Mouse (Mus musculus) induced T-regulatory cell, adult 2 months (primary cell): Measurements from ENCODE around the gene Rnls.
"Not testable (repeated sequence)": the region's sequence is repeated elsewhere in the genome, so short reads cannot be mapped to it uniquely, and the experiment has no call there.

Source experiments
- DNase-seq: peaks from one replicate; pipeline ENCODE4 v3.0.0-alpha.2; 2012; ENCODE audit warnings: low read depth

Rnls gene

GRCm38 (mm10) chr19:33391651-33392382 is at the start of gene Rnls:
Gene Rnls (minus strand): TSS chr19:33392295.
- peak; percentile 86 for DNase-seq

DNA sequence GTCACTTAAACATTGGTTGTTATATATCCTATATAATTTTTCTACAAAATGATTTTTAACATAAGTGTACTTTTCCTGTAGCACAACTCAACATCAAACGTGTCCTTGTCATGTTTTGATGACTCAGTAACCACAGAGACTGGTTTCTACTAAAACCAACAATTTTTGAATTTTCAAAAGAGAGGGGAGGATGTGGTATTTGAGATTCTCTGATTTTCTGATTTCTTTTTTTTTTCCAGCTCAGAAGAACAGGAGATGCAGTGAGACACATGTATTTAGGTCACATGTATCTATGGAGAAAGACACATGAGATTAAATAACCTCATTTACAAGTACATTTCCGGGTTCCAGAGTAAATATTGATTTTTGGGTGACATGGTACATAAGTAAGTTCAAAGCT is 37.4 kb upstream of the Rnls start:
- peak; percentile 71 for DNase-seq

DNA sequence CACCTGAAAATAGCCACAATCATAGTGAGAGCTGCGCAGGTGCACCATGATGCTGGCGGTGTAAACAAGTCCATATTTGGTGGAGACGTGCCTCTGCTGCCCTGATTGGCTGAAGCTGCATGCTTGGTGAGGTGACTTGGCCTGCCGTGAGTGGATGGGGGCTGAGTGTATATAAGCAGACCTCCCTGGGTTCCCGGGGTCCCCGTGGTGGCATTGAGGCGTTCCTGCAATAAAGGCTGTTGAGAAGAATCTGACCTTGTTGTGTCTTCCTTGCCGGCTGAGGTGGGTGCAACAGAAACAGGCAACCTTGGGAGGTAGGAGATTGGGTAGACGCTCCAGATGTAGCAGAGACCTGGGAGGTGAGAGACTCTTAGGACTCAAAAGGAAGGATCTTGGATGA is 27.3 kb upstream of the Rnls start:
- not testable (repeated sequence) for DNase-seq

DNA sequence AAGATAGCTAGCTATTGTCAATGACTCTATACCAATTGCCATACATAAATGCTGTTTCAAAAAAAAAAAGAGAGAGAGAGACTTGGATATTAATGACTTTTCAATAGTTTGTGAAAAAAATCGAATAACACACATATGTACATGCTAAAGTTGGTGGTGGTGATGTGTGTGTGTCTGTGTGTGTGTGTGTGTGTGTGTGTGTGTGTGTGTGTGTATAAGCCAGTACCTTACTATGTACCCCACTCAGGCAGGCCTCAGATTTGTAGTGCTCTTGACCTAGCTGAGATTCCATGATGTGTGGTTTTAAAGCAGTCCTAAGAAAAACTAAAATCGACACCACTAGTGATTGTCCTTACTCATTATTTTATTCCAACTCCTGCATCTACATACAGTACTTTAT is 11.3 kb downstream of the Rnls start:
- DNase-seq: no peak

DNA sequence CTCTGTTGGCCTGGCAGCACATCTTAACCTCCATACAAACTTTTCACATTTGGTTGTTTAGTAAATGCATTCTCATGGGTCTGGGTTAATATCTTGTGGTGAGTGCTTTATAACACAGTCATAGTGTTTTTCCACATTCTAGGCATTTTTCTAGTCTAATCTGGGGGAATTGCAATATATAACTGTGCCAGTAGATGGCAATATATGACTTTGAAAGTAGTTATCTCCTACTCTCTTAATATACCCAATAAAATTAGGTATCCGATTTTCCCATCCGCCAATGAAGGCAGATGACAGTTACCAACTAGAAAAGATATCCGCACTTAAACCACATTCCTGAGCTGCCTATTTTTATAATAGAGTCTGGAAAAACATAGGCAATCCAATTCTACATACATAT is 11.7 kb downstream of the Rnls start:
- peak; percentile 73 for DNase-seq

DNA sequence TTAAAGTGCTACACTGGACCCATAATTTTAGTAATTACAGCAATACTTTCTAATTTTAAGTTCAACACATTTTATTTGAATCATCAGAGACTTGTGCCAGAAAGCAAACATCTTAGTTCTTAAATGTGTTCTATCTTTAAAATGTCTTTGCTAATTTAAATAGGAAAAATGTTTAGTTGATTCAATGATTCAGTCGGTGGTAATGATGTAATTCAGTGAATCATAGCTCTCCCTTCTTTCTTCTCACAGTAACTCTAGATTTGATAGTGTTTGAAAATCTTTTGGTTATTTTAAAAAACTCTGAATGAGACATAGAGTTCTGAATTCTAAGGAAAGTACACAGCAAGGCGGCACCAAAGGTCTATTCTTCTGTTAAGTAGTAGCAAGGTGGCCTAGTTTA is 23.3 kb downstream of the Rnls start:
- DNase-seq: no peak

- peak; percentile 77 for DNase-seq
These were observed 25.4 kb downstream of the Rnls start for GRCm38 (mm10) chr19:33366661-33367060.

DNA sequence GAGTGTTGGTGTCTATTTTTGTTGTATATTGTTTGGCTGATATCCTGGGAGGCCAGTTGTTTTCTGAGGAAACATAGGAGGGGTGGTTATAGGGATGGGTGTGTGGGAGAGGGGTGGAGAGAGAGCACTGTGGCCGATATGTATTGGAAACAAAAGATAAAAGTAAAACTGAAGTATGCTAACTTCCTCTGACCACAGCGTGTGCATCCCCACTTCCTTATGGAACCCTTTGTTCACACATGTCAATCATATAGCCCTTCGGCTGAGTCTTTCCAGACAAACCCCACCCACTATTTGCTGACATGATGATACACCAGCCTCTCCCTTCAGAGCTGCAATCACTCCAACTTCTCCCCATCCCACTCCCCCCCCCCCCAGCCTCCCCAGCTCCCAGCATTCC is 35.1 kb downstream of the Rnls start:
- DNase-seq: no peak

DNA sequence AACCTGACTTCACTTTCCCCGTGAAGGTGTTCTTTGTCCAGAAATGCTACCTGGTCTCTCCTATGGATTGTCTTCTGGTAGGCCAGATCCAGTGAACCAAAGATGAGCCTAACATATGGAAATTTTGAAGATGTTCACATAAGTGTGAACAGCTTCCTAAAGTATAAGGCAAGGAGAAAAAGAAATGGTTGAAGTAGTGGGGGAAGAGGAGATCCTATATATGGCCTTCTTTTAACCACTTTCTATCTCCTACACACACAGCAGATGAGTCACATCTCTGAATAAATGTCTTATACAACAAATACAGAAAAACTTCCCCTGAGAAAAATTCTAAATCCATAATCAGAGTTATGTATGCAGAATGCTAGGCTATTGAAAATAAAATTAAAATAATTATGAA is 52.0 kb downstream of the Rnls start:
- DNase-seq: no peak

DNA sequence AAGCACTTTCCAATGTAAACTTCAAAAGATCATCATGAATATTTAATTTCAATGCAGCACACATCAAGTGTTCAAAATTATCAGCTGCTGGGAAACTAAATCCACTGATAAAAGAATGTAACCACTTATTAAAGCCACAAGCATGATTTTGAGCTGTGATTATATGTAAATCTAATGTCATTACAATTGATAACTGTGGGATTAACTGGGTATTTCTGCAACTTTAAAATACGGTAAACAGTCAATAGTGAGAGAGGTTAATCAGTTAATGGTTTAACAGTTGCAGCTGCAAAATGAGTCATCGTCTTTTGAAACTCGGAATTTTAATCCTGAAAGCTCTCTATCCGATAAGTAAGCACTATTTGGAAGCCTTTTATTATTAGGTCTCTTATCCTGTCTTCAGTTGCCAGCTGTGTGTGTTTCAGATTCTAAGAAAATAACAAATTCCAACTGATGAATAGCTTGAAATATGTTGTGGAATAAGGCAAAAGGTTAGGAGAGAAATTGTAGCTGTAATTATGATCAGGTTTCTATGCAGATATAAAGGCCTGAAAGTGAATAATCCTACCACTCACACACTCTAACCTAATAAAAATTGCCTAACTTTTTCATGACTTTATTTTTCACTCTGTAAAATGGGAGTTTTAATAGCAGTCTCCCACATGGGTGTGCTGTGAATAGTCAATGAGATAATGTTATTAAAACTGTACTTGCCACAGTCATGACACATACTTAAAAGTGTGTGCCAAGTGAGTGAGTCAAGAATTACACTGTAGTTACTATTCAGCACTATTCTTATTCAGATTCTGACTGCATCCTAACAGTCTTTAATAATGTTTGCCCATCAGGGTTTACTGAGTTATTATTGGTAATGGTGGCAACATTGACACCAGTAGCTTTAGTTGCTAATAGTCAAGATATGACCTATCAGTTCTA is 65.1 kb downstream of the Rnls start:
- no peak for DNase-seq

DNA sequence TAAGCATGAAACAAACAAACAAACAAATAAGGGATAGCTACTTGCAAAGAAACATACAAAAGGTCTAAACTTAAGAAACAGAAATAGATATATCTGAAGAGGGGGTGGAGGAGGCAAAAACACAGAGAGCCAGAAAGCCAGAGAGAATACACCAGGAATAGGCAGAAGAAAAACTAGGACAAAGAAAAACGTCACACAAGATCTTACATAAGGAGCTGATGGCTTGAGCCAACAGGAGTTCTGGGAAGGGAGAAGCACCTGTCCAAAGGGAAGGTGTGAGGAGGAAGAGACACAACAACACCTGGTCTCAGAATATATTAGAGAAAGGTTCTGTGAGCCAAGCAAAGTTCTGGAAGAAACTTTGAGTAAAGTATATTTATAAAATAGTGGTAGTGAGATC is 73.3 kb downstream of the Rnls start:
- no peak for DNase-seq

DNA sequence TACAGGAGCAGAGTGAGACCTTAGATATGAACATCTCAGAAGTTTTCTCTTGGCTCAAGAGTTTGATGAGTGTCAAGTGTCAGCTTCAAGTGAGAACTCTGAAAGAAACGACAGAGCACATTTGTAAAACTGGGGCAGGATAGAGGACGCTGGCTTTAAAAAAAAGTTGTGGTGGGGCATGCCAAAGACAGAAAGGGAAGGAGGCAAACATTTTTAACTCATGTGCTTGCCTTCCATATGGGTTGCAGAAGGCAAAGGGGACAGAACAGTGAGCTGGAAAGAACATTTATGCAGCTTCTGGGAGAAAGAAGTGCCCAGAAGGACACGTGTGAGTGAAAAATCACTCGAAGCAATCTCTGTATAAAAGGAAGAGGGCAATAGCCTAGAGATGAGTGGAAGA is 75.0 kb downstream of the Rnls start:
- no peak for DNase-seq

- no peak for DNase-seq
These were observed 92.3 kb downstream of the Rnls start for GRCm38 (mm10) chr19:33299726-33300292.

DNA sequence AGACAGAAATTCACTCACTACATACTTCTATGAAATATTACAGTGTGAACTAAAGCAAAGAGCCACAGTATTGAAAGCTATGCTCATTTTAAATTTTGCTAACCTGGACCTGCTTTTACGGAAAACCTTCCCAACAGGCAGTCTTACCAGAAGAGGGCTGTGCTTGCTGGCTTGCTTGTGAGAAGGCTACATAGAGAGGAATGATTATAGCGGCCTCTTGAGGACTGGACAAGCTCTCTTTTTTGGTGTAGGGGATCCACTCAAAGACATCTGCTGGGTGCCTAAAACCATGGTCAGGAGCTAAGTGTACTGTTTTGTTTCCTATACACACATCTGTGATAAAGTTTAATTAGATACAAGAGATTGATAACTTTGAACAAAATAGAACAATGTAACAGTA is 95.8 kb downstream of the Rnls start:
- DNase-seq: no peak

GRCm38 (mm10) chr19:33282985-33283384 is 109.1 kb downstream of the Rnls start:
- no peak for DNase-seq

DNA sequence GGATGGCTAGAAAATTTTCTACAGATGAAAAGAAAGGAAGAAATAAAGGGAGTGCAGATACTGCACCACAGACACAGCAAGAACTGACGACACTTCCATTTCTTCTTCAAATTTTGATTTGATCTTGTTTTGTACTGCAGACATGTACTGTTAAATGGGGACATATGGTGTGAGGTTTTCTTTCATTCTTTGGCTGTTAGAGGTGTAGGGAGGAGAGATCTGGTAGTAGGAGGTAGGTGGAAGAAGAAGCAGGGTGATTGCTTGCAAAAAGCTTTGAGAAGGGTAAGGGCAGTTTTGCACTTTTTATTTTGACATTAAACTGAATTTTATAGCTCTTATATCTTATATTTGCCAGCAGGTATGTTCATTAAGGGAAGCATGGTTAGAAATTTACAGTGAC is 115.7 kb downstream of the Rnls start:
- no peak for DNase-seq

- DNase-seq: no peak
These were observed 118.4 kb downstream of the Rnls start for GRCm38 (mm10) chr19:33273676-33274075.

DNA sequence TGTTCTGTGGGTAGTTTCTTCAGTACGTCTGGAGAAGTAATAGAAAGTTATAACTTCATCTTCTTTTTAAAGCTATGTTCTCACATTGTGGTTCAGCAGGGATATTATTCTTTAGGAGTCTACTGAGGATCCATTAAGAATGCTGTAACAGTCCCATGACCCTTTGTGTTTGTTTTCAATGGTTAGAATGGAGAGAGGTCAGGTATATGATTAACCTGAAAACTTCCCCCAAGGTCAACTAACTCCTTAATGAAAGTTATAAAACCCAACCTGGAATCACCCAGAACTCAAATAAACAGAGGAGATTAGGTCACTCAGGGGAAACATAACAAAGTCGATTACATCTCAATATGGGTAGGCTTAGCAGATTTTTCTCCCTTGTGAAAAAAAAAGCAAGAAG is 120.5 kb downstream of the Rnls start:
- no peak for DNase-seq

DNA sequence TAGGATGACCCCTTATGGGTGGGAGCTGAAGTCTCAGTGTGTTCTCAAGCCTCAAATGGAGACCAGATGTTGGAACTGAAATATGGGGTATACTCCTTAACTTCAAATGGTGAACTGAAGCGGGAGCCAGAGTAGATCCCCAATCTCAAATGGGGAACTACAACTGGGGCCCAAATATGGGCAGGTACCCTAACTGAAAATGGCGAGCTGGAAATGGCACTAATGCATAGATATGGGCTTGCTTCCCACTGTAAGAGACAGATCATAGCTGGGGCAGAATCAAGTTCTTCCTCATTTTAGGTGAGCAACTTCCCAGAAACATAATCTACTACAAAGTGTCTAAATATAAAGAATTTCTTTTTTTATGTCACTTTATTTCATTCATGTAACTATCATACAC is 121.9 kb downstream of the Rnls start:
- DNase-seq: no peak

DNA sequence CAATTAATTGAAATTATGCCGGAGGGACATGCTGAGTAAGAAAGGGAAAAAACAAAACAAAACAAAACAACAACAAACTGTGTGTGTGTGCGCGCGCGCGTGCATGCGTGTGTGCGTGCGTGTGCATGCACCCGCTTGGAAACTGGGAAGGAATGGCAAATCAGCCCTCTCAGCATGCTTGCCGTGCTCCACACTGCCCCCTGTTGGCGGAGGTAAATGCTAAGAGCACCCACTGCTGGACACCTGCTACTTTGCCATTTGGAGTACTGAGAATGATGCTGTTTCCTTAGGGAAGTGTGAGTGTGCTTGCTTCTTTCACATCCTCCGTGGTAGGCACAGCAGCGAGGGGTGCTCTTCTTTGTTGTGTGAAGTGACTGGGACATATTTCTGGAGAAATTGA is 124.1 kb downstream of the Rnls start:
- DNase-seq: peak; percentile 61

DNA sequence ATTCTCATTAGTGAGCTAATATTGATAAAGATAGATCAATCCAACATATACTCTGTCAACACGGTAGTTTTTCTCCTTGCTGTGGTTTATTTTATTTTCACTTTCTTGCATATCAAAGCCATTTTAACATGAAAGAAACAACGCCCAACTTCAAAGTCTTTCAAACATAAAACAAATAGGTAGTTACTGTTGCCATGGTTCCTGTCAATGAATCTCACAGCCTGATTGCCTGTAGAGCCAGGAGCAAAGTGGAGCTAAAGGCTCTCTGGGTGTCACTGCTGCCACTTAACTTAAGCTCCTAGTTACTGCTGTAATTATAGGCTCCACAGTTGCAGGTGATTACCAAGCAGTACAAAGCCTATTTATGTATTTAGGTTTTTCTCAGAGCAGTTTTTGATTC is 126.8 kb downstream of the Rnls start:
- peak; percentile 64 for DNase-seq

DNA sequence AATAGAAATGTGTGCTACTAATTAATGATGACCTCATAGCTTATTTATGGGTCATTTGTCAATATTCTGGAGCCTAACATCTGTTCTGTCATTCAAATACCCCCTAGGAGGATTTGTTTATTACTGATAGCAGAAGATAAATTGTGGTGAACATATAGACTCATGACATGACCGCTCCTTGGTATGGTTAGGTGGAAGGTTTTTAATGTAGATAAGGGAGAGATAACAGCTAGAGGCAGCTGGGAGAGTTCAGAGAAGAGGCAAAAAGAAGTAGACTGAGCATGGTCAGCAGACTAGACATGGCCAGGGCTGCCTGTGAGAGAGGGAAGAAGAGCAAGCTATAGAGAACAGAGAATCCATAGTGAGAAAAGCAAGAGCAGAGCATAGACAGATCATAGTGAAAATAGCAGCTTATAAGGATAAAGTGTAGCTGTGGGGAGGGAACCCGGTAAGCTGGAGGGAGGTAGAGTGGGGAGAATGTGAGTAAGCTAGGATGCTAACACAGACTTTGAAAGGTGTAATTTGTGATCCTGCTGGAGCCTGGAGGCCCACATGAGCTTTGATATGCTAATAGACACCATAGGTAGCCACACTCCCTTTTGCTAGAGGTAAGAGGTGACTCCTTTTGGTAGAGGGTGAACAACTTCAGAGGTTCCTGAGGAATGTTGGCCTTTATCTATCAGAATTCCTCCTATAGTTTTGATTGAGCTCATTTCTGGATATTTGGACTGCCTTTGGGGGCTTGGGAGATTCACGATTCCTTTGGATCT is 127.7 kb downstream of the Rnls start:
- no peak for DNase-seq
